Mouse (Mus musculus) urinary bladder, postnatal 14 days (tissue): ENCODE data around the gene Ccdc12.
A peak's percentile ranks its signal among the peaks of the same experiment; 100 is the strongest.

Source experiments
- DNase-seq: peaks from one replicate; pipeline ENCODE4 v3.0.0; 2021; ENCODE audit warnings: low spot score

The Ccdc12 gene

DNA sequence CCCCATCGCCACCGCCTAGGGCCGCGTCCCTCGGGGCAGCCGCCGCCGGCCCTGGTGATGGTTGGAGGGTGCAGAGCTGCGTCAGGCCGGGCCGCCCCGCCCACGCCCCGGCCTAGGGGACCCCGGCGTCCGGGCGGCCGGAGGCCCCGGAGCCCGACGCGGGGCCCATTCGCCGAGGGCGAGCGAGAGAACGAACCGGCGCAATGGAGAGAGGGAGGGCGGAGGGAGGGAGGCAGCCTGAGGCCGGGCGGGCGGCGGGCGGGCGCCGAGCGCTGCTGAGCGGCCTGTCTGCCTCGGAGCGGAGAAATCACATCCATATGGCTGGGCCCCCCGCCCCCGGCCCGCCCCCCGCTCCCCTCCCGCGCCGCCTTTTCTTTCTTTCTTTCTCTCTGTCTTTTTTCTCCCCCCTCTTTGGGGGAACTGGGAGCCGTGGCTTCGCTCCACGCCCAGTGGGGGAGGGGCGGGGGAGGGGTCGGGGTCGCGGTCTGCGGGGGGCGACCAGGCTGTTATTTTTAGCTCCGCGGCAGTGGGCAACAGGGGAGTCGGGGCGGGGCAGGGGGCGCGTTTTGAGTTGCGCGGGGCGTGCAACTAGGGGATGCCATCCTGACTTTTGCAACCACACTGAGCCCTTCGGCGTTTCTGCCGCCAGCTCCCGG lies 86.1 kb downstream of the Ccdc12 start:
- DNase-seq = peak; percentile 10

DNA sequence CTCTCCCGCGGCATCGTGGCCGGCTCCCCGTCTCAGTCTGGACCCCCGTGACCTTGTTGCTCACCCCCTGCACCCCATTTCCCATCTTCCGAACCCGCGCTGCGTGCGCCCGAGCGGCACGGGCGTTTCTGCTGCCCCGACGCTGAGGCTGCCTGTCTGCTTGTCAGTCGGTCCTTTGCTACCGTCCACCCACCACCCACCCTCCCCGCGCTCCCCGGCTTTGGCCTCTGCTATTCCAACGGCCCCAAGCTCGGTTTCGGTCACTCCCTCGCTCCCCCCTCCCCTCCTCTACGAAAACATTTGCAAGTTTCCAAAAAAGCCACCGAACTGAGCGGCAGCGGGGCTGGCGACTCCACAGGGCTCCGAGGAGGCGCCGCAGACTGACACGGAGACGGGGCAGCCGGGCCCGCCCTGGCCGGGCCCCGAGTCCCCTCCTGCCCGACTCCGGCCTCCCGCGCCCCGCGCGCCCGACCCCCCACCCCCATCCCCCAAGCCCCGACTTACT lies 86.7 kb downstream of the Ccdc12 start:
- DNase-seq = peak; percentile 19

DNA sequence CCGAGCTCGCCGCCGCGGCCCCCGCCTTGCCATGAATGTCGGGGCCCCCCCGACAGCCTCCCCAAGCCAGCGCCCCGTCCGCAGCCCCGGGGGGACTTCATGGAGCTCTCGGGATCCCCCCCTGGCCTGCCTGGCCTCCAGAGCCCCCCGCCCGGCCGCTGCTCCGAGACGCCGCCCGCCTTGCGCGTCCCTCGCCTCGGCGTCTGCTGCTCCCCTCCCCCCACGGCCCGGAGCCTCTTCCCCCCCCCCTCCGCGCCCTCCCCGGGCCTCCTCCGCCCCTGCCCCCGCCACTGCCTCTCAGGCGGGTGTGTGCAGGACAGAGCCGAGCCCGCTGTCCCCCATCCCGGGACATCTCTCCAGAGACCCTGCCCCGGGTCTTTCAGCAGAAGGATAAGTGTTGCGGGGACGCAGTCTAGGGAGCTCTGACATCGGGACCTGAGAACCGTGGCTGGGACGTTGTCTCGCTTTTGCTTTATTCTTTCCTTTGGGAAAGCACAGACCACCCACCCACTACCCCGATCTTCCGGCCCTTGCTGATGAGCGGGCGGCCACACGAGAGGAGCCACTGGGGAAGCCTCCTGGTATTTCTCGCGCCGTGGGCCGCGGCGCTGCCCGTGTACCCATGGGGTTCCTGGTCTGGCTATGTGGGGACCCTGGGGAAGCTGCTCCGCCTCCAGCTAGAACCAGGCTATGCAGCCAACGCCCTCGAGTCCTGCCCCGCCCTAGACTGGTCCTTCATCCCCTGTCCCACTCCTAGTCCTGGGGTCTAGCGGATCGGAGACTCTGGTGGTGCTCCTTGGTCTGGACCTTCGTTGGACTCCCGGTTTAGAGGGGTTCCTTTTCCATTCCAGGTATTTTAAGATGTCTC lies 87.4 kb downstream of the Ccdc12 start:
- DNase-seq = peak; percentile 22

DNA sequence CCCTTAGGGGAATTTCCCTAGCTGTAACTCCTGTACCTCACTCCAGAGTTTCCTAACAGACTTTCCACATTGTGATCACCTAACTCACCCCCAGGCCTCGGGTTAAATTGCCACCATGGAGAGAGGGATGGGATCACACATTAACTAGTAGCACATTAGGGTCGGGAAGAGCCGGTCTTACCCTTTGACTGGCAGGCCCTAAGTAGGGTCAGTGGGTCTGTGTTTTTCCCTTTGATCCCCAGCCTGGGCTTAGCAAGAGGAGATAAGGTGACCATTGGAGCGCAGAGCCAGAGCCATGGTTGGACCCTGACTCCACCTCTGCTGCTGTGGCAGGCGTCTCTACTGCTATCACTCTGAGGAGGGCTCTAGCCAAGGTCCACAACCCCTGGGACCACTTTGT lies 89.4 kb downstream of the Ccdc12 start:
- DNase-seq = no peak

DNA sequence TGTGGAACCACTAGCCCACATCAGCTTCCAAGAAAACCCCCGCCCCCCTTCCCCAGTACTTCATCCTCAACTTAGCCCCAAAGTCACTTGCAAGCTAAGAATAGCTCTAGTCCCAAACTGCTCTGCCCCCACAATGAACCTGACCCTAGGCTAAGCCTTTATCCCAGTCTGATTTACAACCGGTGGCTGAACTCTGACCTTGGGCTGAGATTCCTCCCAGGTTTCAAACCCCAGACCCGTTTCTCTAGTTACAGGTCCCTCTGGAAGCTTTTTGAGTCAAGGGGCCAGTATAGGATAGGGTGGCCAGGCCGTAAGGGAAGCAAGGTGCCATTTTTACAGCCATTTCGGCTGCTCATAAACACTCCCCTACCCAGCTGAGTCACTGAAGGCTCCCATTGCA lies 89.9 kb downstream of the Ccdc12 start:
- no peak for DNase-seq

DNA sequence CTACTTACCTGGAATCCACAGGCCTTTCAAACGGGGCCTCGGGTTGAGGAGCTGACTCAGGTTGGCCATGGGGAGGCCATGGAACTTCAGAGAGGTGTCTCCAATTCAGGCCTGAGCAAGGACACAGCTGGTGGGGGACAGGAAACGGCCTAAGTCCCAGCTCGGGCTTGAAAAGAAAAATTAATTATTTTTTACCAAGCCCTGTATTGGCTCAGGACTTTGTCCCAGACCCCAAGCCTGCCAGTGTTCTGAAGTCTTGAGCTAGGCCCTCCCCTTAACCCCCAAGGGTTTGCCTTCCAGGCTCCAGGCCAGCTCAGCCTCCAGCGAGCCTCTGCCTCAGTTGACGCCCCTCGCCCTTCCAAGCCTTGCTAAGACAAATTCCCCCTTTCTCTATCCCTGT lies 90.7 kb downstream of the Ccdc12 start, which contains the start of gene Pth1r:
Gene Pth1r (minus strand): TSS at position 185 of the 400 bp plus-strand sequence.
- no peak for DNase-seq

DNA sequence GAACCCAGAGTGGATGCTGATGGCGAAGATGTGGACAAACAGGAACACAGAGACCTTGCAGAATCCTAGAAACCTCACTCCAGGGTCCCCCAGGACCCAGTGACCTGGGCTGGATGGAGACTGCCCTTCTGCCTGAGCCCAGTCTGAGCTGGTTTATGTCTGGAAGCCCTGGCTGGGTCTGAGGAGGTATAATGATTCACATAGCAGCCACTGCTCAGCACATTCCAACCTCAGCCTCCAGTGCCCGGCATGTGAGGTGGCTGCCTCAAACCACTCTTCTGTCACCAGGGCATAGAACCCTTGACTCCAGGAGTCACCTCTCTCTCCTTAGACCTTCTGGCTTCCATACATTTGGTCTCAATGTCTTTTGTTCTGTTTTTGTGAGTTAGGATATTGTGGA lies 92.1 kb downstream of the Ccdc12 start:
- no peak for DNase-seq

DNA sequence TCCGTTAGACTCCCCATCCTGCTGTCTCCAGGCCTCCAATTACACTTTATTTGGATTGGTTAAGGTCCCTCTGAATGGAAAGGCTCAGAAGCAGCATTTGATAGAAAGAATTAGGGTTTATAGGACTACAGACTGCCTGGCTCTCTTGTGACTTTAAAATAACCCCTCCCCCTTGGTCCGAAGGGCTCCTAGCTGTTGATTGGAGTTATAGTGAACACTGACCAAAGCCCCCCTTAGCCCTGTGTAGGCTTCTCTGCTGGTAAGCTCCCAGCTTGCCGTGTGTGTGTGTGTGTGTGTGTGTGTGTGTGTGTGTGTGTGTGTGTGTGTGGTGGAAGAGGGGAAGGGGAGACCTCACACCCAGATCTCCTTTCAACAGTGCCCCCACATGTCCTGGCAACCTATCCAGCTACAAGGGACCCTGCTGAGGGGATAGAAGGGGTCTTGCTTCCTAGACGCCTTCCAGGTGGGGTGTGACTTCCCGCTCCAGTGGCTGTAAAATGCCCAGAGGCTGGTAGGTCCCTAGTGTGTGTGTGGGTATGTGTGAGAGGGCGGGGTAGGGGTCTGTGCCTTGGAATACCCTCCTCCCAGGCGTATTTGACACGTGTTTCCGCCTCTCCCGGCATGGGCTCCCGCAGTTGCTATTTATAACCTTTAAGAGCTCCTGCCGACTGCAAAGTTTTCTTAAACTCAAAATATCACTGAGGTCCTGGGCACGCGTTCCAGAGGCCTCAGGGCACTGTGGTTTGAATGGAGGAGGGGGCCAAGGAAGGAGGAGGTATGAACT lies 94.3 kb downstream of the Ccdc12 start:
- DNase-seq = no peak

DNA sequence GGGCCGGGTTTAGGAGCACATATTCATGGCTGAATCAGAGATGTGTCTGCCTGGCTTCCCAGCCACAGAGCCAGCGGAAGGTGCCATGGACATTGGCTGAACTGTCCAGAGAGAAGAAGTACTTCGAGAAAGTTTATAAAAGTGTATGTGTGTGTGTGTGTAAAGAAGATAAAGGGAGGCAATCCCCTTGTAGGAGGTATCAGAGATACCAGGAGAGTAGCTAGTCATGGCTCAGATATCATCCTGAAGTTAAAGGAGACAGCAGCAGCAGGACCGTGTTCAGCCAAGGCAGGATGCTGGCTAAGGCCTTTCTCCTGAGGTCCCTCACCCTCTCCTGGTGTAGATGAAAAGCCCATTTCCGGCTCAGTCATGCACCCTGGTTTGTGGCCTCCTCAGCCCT lies 95.1 kb downstream of the Ccdc12 start:
- no peak for DNase-seq

DNA sequence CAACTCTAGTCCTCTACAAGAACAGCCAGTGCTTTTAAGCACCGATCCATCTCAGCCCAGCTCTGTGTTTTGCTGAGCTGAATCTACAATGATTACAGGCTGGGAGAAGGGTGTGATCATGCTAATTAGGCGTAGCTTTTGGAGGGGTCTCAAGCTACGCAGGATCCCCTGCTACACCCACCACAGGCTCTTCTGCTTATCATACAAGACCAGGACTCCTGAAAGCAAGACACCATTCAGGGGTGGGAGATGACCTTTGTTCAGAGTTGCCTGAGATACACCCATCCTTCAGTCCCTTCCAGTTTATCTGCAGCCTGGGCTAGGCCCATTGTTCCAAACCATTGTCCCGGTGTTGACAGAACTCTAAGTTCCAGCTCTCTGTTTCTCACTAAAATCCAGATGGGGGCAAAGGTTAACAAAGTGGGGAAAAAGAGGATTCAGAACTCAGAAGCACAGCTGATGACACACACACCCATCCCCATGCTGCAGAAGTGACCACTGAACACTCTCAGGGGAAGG lies 96.7 kb downstream of the Ccdc12 start:
- no peak for DNase-seq

DNA sequence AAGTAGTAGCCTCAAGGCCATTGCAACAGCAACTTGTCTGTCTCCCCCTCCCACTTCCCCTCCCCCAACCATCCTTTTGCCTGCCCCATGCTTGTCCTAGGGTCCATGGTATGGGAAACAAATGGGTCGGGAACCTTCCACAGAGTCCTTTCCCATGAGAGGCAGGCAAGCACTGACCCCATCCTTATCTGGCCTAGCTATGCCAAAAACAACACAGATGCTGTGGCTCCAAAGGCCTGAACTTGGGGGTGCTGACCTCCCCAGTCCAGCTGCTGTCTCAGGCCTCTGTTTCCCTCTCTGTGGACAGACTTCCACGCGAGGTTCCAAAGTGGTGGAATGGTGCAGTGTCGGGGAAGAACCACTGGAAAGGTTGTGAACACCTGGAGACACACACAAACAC lies 97.5 kb downstream of the Ccdc12 start:
- no peak for DNase-seq

DNA sequence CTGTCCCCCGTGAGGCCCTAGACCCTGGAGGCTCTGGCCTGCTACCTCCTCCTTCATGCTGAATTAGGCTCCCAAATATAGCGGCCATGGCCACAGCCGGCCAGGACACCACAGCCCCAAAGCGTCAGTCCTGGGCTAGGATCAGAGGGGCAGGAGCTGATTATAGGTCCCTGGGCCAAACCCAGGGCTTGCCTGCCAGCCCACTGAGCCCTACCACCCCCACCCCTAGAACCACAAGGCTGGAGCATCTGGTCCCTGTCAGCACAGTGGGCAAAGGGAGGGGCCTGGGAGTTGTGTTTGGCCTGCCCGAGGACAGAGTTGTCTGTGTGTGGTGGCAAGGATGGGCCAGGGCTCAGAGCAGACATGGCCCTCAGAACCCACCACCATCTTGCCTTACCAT lies 101.5 kb downstream of the Ccdc12 start:
- no peak for DNase-seq

DNA sequence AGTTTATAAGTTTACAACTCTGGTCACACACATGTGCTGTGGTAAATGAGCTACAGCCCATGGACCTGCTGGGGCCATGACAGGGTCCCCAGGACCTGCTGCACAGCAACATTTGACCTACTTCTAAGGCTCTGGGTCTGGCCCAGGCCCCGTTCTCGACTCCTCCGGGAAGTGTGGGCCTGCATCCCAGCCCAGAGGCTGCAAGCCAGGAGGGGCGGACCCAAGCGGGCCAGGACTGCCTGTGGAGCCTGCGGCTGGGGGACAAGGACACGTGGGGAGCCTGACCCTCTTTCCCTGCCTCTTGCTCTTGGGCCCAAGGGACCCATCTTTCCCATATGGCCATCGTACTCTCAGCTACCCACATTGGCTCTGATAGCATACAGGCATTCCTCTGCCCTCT lies 102.3 kb downstream of the Ccdc12 start:
- peak; percentile 73 for DNase-seq

DNA sequence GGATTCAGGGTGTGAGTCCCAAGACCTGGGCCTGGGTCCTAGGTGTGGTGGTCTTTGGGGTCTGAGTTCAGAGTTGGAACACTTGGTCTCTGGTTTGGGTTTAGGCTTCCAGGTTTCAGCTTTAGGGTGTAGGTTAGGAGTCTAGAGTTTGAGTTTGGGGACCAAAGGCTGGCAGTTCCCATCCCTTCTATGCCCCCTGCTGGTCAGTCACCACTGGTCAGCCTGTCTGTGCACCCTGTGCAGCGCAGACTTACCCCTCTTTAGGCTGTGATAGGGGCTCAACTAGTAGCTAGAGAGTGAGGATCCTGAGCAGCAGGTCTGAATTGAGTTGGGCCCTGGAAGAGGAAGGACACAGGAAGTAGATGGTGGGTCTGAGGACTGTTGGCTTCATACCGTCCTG lies 103.0 kb downstream of the Ccdc12 start:
- DNase-seq = peak; percentile 75

DNA sequence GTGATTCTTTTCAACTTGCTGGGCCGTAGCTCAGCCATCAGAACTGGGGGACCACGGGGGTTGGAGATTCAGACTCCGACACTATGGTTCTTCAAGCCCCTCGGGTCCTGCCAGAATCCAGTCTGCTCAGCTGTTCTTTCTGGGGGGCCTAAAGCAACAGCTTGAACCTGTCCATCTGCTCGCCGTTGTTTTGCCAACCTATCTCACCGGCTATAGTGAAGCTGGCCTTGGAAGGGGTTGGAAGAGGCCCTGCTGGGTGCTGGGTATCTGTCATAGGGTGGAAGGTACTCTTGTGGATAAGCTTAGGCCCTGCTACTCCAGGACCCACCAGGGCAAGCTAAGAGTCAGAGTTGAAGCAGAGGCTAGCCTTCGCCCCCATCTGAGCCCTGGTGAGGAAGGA lies 104.6 kb downstream of the Ccdc12 start:
- DNase-seq = no peak
